Mouse (Mus musculus): ENCODE measurements around the gene Oosp2.

- TF ChIP-seq CTCF (IDR thresholded peaks at IDR 0.05; ENCODE audit: borderline replicate concordance, extremely low read depth, insufficient read depth, insufficient read length), result no peak
- no peak for TF ChIP-seq POLR2A (IDR thresholded peaks at IDR 0.05; ENCODE audit: borderline replicate concordance, extremely low read depth, insufficient read depth, insufficient read length, poor library complexity, severe bottlenecking)
Observed at GRCm38 (mm10) chr19:11613776-11614443, 46.4 kb downstream of the Oosp2 start.

Measured in brain, embryonic 14.5 days (tissue).